Mouse (Mus musculus) MEL (cell line): ENCODE measurements at regions not wholly inside any gene's neighbourhood (a gene's known extent, or its start where the extent isn't known, plus 50 kb on each side); places are given as distances from the start of the nearest gene placed in this dataset.
"Not testable (repeated sequence)": the region's sequence is repeated elsewhere in the genome, so short reads cannot be mapped to it uniquely, and the experiment has no call there.

Experiments used
- DNase-seq: peaks from one replicate; pipeline ENCODE4 v3.0.0; 2011; ENCODE audit warnings: low read depth, low spot score
- H3K27ac ChIP-seq: 2 replicates; pipeline ENCODE4 v1.5.1; 2012; ENCODE audit warnings: low read depth, mild to moderate bottlenecking, control low read depth, low read length, moderate library complexity; ENCODE audit not compliant: control insufficient read depth
- H3K27me3 ChIP-seq, 2 experiments: fragments of 150-350 bp in 1 of 2; sonication (generic) in 1 of 2; 2 replicates each; pipeline ENCODE4 v1.6.1; 2012; ENCODE audit warnings: low read length in 2 of 2, mild to moderate bottlenecking in 2 of 2, improper control_type of control experiment in 1 of 2, moderate library complexity in 1 of 2; ENCODE audit not compliant: insufficient read depth in 2 of 2, control insufficient read depth in 1 of 2
- H3K36me3 ChIP-seq, 2 experiments: 2 replicates each; pipeline ENCODE4 v1.6.1; 2012 to 2014; ENCODE audit warnings: low read length in 2 of 2, improper control_type of control experiment in 1 of 2, inconsistent platforms in 1 of 2, mild to moderate bottlenecking in 1 of 2; ENCODE audit not compliant: insufficient read depth in 2 of 2, control insufficient read depth in 1 of 2
- H3K4me1 ChIP-seq, 2 experiments: fragments of 150-350 bp in 1 of 2; sonication (generic) in 1 of 2; 2 replicates each; pipeline ENCODE4 v1.6.1; 2012; ENCODE audit warnings: low read length in 2 of 2, improper control_type of control experiment in 1 of 2, mild to moderate bottlenecking in 1 of 2; ENCODE audit not compliant: insufficient read depth in 2 of 2, control insufficient read depth in 1 of 2
- H3K4me3 ChIP-seq, 2 experiments: fragments of 150-350 bp in 1 of 2; sonication (generic) in 1 of 2; 2 replicates each; pipeline ENCODE4 v1.5.1; 2012; ENCODE audit warnings: low read depth in 2 of 2, low read length in 2 of 2, mild to moderate bottlenecking in 2 of 2, moderate library complexity in 2 of 2, control low read depth in 1 of 2, improper control_type of control experiment in 1 of 2; ENCODE audit not compliant: control insufficient read depth in 1 of 2, insufficient read depth in 1 of 2
- H3K79me2 ChIP-seq: 2 replicates; pipeline ENCODE4 v1.6.1; 2012; ENCODE audit warnings: mild to moderate bottlenecking, low read length, moderate library complexity; ENCODE audit not compliant: control insufficient read depth, poor library complexity, insufficient read depth
- H3K9ac ChIP-seq: 2 replicates; pipeline ENCODE4 v1.6.1; 2012; ENCODE audit warnings: low read depth, mild to moderate bottlenecking, control low read depth, low read length, moderate library complexity; ENCODE audit not compliant: control insufficient read depth, poor library complexity, severe bottlenecking
- H3K9me3 ChIP-seq: fragments of 150-350 bp; sonication (generic); replicated peaks from 2 replicates; pipeline ENCODE4 v1.6.1; 2012; ENCODE audit warnings: mild to moderate bottlenecking, low read length, improper control_type of control experiment, moderate library complexity; ENCODE audit not compliant: insufficient read depth
- BHLHE40 ChIP-seq: IDR thresholded peaks from 2 replicates; pipeline ENCODE4 v1.6.1; 2012; ENCODE audit warnings: low read depth, mild to moderate bottlenecking, inconsistent platforms, low read length, improper control_type of control experiment, borderline replicate concordance
- E2F4 ChIP-seq: IDR thresholded peaks from 2 replicates; pipeline ENCODE4 v1.6.1; 2011; ENCODE audit warnings: low read depth, low read length, improper control_type of control experiment, borderline replicate concordance
- ELF1 ChIP-seq: IDR thresholded peaks from 2 replicates; pipeline ENCODE4 v1.6.1; 2014; ENCODE audit warnings: low read depth, mild to moderate bottlenecking, inconsistent platforms, low read length, improper control_type of control experiment, moderate library complexity
- EP300 ChIP-seq, 2 experiments: IDR thresholded peaks; 2 replicates each; pipeline ENCODE4 v1.6.1; 2011; ENCODE audit warnings: improper control_type of control experiment in 2 of 2, low read length in 2 of 2, low read depth in 1 of 2, mild to moderate bottlenecking in 1 of 2
- HCFC1 ChIP-seq: IDR thresholded peaks from 2 replicates; pipeline ENCODE4 v1.6.1; 2012; ENCODE audit warnings: low read depth, mild to moderate bottlenecking, inconsistent platforms, low read length, improper control_type of control experiment, moderate library complexity
- MAFK ChIP-seq: IDR thresholded peaks from 2 replicates; pipeline ENCODE4 v1.6.1; 2011; ENCODE audit warnings: low read depth, mild to moderate bottlenecking, low read length, improper control_type of control experiment, borderline replicate concordance
- MAX ChIP-seq: IDR thresholded peaks from 2 replicates; pipeline ENCODE4 v1.6.1; 2011; ENCODE audit warnings: low read length, improper control_type of control experiment
- MYB ChIP-seq: IDR thresholded peaks from 2 replicates; pipeline ENCODE4 v1.6.1; 2011; ENCODE audit warnings: mild to moderate bottlenecking, low read depth, low read length, improper control_type of control experiment
- NELFE ChIP-seq: IDR thresholded peaks from 2 replicates; pipeline ENCODE4 v1.6.1; 2011; ENCODE audit warnings: low read depth, low read length, improper control_type of control experiment
- NRF1 ChIP-seq: IDR thresholded peaks from 2 replicates; pipeline ENCODE4 v1.6.1; 2014; ENCODE audit warnings: low read depth, mild to moderate bottlenecking, inconsistent platforms, low read length, improper control_type of control experiment, moderate library complexity; ENCODE audit not compliant: poor library complexity, insufficient read depth, severe bottlenecking
- RAD21 ChIP-seq: IDR thresholded peaks from 2 replicates; pipeline ENCODE4 v1.6.1; 2011; ENCODE audit warnings: mild to moderate bottlenecking, low read depth, low read length, improper control_type of control experiment
- RCOR1 ChIP-seq: IDR thresholded peaks from 2 replicates; pipeline ENCODE4 v1.6.1; 2012; ENCODE audit warnings: low read depth, mild to moderate bottlenecking, inconsistent platforms, low read length, improper control_type of control experiment
- SMC3 ChIP-seq: IDR thresholded peaks from 2 replicates; pipeline ENCODE4 v1.6.1; 2011; ENCODE audit warnings: low read depth, low read length, improper control_type of control experiment
- TBP ChIP-seq: IDR thresholded peaks from 2 replicates; pipeline ENCODE4 v1.8.0; 2011; ENCODE audit warnings: low read depth, low read length, improper control_type of control experiment
- UBTF ChIP-seq: IDR thresholded peaks from 2 replicates; pipeline ENCODE4 v1.6.1; 2012; ENCODE audit warnings: low read depth, mild to moderate bottlenecking, inconsistent platforms, low read length, improper control_type of control experiment, moderate library complexity, borderline replicate concordance; ENCODE audit not compliant: insufficient read depth
- USF1 ChIP-seq: IDR thresholded peaks from 2 replicates; pipeline ENCODE4 v1.6.1; 2014; ENCODE audit warnings: low read depth, mild to moderate bottlenecking, inconsistent platforms, low read length, improper control_type of control experiment, moderate library complexity
- USF2 ChIP-seq, 2 experiments: IDR thresholded peaks; 2 replicates each; pipeline ENCODE4 v1.6.1; 2011 to 2012; ENCODE audit warnings: improper control_type of control experiment in 2 of 2, low read length in 2 of 2, borderline replicate concordance in 1 of 2, inconsistent platforms in 1 of 2, low read depth in 1 of 2, mild to moderate bottlenecking in 1 of 2; ENCODE audit not compliant: insufficient read depth in 1 of 2
- ZKSCAN1 ChIP-seq: IDR thresholded peaks from 2 replicates; pipeline ENCODE4 v1.6.1; 2012; ENCODE audit warnings: low read depth, mild to moderate bottlenecking, inconsistent platforms, low read length, improper control_type of control experiment, moderate library complexity
- ZNF384 ChIP-seq: IDR thresholded peaks from 2 replicates; pipeline ENCODE4 v1.6.1; 2012; ENCODE audit warnings: low read depth, mild to moderate bottlenecking, inconsistent platforms, low read length, improper control_type of control experiment

DNA sequence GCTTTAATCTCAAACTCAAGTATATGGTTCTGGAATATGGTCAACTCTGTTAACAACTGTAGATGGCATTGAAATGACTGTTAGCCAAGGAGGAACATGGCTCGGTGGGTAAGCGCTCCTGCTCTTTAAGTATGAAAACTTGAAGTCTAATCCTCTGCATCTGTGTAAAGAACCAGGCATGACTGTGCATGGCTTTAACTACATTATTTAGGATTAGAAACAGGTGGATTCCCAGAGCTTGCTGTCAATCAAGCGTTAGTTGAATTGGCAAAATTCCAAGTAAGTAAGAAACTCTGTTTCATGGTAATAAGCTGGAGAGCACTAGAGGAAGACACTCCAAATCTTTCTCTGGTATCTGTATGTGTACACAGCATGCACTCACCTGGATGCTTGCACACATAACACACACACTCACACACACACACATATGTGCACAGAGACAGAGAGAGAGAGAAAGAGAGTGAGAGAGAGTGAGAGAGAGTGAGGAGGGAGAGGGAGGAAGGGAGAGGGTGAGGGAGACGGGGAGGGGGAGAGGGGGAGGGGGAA, 993.9 kb upstream of the Pom121l12 start:
- H3K4me3 ChIP-seq, result no peak overlapping the region
- no peak for DNase-seq
- H3K36me3 ChIP-seq, result no peaks in the 10 kb centered on the region
- no peak overlapping the region for H3K27ac ChIP-seq
- no peak overlapping the region for H3K9ac ChIP-seq
- H3K9me3 ChIP-seq, result no peaks in the 10 kb centered on the region
- no peaks in the 10 kb centered on the region for H3K79me2 ChIP-seq
- no peaks in the 10 kb centered on the region for H3K4me1 ChIP-seq
- TF ChIP-seq HCFC1, result no peak
- no peak for TF ChIP-seq E2F4
- no peak for TF ChIP-seq ELF1
- no peak for TF ChIP-seq RCOR1
- no peak for TF ChIP-seq SMC3
- TF ChIP-seq TBP, result no peak
- no peak for TF ChIP-seq NELFE
- TF ChIP-seq MYB, result no peak
- TF ChIP-seq UBTF, result no peak
- no peak for TF ChIP-seq BHLHE40
- TF ChIP-seq NRF1, result no peak
- no peak for TF ChIP-seq RAD21
- TF ChIP-seq MAX, result no peak
- no peaks in the 10 kb centered on the region for H3K27me3 ChIP-seq

DNA sequence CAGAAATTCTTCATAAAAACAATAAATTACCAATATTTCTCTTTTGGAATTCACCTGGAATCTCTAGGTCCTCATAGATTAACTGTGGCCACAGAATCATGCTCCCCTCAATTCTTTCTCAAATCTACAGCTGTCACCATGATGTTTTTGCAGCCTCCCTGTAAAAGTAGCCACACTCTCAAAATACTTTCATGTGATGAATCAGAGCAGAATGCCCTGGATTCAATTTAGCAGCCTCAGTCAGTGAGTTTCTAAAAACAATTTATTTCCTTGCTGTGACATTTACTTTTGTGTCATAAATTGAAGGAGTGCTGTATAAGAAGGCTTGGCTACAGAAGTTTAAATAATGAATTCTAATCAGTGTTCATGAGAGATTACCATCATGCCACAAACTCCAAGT, 1014.4 kb upstream of the Pom121l12 start:
- Histone ChIP-seq H3K36me3 (no peaks in the 10 kb centered on the region), H3K27me3 (no peaks in the 10 kb centered on the region), H3K4me3 (no peak overlapping the region), H3K79me2 (no peaks in the 10 kb centered on the region), H3K9me3 (no peaks in the 10 kb centered on the region), H3K27ac (no peak overlapping the region), H3K4me1 (no peaks in the 10 kb centered on the region), H3K9ac (no peak overlapping the region)
- DNase-seq, result no peak
- no peak for TF ChIP-seq USF1

GRCm38 (mm10) chr11:13555267-13555666, 1043.8 kb upstream of the Pom121l12 start:
- no peak for DNase-seq
- Histone ChIP-seq H3K79me2 (no peaks in the 10 kb centered on the region), H3K9ac (no peak overlapping the region)
- TF ChIP-seq E2F4 (no peak), MAX (no peak), BHLHE40 (no peak), EP300 (IDR thresholded peaks at IDR 0.05; ENCODE audit: low read depth in 1 of 2, low read length in 2 of 2) (no peak), NELFE (no peak), HCFC1 (no peak), NRF1 (no peak), MAFK (no peak), USF2 (IDR thresholded peaks at IDR 0.05; ENCODE audit: borderline replicate concordance in 1 of 2, insufficient read depth in 1 of 2, low read depth in 1 of 2, low read length in 2 of 2) (no peak), TBP (no peak), ZNF384 (no peak), ZKSCAN1 (no peak)
- TF ChIP-seq, all 39 proteins: peak for 0
- Histone ChIP-seq H3K36me3 (no peaks in the 10 kb centered on the region), H3K4me1 (no peaks in the 10 kb centered on the region), H3K27me3 (no peaks in the 10 kb centered on the region), H3K4me3 (no peak overlapping the region), H3K27ac (no peak overlapping the region), H3K9me3 (no peaks in the 10 kb centered on the region)

GRCm38 (mm10) chr11:13519618-13520017, 1054.9 kb upstream of the Cobl start:
- H3K27ac ChIP-seq, H3K4me1 ChIP-seq, H3K9ac ChIP-seq, H3K9me3 ChIP-seq, H3K79me2 ChIP-seq, DNase-seq, H3K4me3 ChIP-seq, H3K36me3 ChIP-seq, H3K27me3 ChIP-seq: not testable (repeated sequence)
